Comparison of ENCODE assay signal across 7 mouse cellular contexts in the genomic region with DNA sequence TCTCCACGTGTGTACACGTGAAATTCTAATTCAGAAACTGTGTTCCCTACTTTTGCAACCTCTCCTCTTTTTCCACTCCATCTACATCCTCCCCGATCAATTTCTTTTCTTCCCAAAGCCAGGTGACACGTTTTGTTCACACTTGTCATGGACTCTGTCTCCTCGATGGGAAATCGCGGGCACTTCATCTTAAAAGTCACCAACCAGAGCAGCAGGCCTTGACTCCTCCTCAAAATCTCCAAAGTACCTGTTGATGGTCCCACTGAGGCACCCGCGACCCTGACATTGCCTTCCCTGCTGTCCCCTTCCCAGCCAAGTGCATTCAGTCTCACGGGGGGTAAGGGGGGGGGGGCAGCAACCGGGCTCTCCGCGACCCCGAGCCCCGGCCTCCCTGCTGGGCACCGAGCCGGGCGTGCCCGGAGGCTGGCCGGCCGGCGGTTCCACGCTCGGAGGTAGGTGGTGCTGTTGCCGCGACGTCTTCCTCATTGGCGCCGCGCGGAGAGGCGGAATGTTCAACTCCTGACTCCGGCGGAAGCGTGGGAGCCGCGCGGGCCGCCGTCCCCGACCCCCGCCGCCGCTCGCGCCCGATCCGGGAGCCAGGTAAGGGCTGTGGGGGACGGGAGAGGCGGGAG. TPM values are rescaled to one million over a fixed set of nuclear protein-coding genes. Genes with fewer than 3 reads are reported as not detected.
DNase-seq lines count a peak whose midpoint lies in the region; ATAC-seq and TF ChIP-seq lines count a peak whose summit lies in the region.

Gene Map3k20, plus strand, starts transcription at position 382 of the 632 bp plus-strand sequence.

- H3K4me1 ChIP-seq in hindbrain, postnatal 0 days (ENCODE audit: insufficient read depth, low read length), result no peaks in the 10 kb centered on the region

- intact Hi-C loops in left cerebral cortex, postnatal 14 days (cut with DNase I), result no loop called here

- peak; percentile 86 for ATAC-seq in hindbrain, postnatal 0 days
- ATAC-seq in megakaryocyte progenitor cell, adult 5-6 weeks (replicated peaks; ENCODE audit: poor library complexity), result peak; percentile 81

- H3K9ac ChIP-seq in hindbrain, postnatal 0 days (replicated peaks; ENCODE audit: low read length), result peak within 1 kb of the TSS; percentile 84

- peak within 1 kb of the TSS; percentile 81 for H3K4me3 ChIP-seq in hindbrain, postnatal 0 days (ENCODE audit: low read length)

- TF ChIP-seq CTCF in hindbrain, postnatal 0 days (IDR thresholded peaks at IDR 0.05; ENCODE audit: low read depth), result no peak

- H3K4me2 ChIP-seq in hindbrain, postnatal 0 days (ENCODE audit: low read depth, low read length), result peak within 1 kb of the TSS; percentile 95

- H3K9me3 ChIP-seq in hindbrain, postnatal 0 days (ENCODE audit: low read length), result no peaks in the 10 kb centered on the region

- H3K36me3 ChIP-seq in hindbrain, postnatal 0 days (ENCODE audit: insufficient read depth, low read length), result no peaks in the 10 kb centered on the region

- no peaks in the 10 kb centered on the region for H3K27me3 ChIP-seq in hindbrain, postnatal 0 days (ENCODE audit: insufficient read depth, low read length)

- DNase-seq in adipocyte (ENCODE audit: low spot score), result peak; percentile 73
- DNase-seq in cerebellum, postnatal 4 days (ENCODE audit: low spot score in 2 of 2), result peak; percentile 45 to 73
- peak; percentile 72 for DNase-seq in gastrocnemius, postnatal 10 days
- DNase-seq in hindbrain, postnatal 0 days (ENCODE audit: low spot score), result peak; percentile 76
- DNase-seq in left cerebral cortex, postnatal 14 days (ENCODE audit: low spot score in 2 of 2), result peak; percentile 20 to 64
- peak; percentile 58 for DNase-seq in skeletal muscle tissue, adult 2 months (ENCODE audit: low read depth, low spot score)

- WGBS in hindbrain, postnatal 0 days, result 1% methylated on average over 49 of the region's 50 CpGs

- peak within 1 kb of the TSS; percentile 45; the same call in 1 of the 2 replicates for H3K27ac ChIP-seq in hindbrain, postnatal 0 days

RNA-seq across cellular contexts. Expression of gene Map3k20, which starts in this region (rescaled TPM):
- 100 to 1,000 TPM; 255 to 272 TPM for total RNA-seq in gastrocnemius, postnatal 10 days (2021)
- total RNA-seq in hindbrain, postnatal 0 days (2014; rRNA removed), result 6.0 and 6.6 TPM in 2 replicates
- polyA plus RNA-seq in hindbrain, postnatal 0 days (2015; fragmentation: Nextera tagmentation; extraction: Ambion mirVana), result 3.5 and 3.6 TPM in 2 replicates
- total RNA-seq in left cerebral cortex, postnatal 14 days (2021), result 10 to 100 TPM in 1 of 2 experiments, 1 to 10 TPM in 1; 8.9 to 12.3 TPM
- total RNA-seq in megakaryocyte progenitor cell, adult 5-6 weeks (2015), result 76.0 and 84.5 TPM in 2 replicates
- total RNA-seq in megakaryocyte progenitor cell, adult 5-6 weeks (2017), result 57.9 and 61.8 TPM in 2 replicates

Comparison
In these comparisons a context has a peak if more than half of its experiments do, and no peak if none do; other contexts are left out.
1. Peak in every context shown above with its lines: DNase-seq, ATAC-seq, H3K4me3 ChIP-seq and H3K27ac ChIP-seq.